Mouse (Mus musculus): ENCODE data around the gene Erc1. TPM values are rescaled to one million over a fixed set of nuclear protein-coding genes. Genes with fewer than 3 reads are reported as not detected.
A peak's percentile ranks its signal among the peaks of the same experiment; 100 is the strongest.

Erc1 gene
- total RNA-seq, 2 experiments from 2014 or later: 114 to 124 TPM

GRCm38 (mm10) chr6:119808726-119809505 lies 39.1 kb downstream of the Erc1 start:
- DNase-seq (ENCODE audit: low spot score in 2 of 2): no peak

GRCm38 (mm10) chr6:119803239-119803638 lies 44.7 kb downstream of the Erc1 start:
- DNase-seq (ENCODE audit: low spot score in 2 of 2): no peak

- peak; percentile 8 to 19 for DNase-seq (ENCODE audit: low spot score in 2 of 2)
Measured at GRCm38 (mm10) chr6:119796911-119797486, 51.0 kb downstream of the Erc1 start.

- no peak for DNase-seq (ENCODE audit: low spot score in 2 of 2)
Measured at GRCm38 (mm10) chr6:119796291-119796690, 51.7 kb downstream of the Erc1 start.

GRCm38 (mm10) chr6:119792562-119792961 lies 55.4 kb downstream of the Erc1 start:
- peak; percentile 68 to 69 for DNase-seq (ENCODE audit: low spot score in 2 of 2)

- DNase-seq (ENCODE audit: low spot score in 2 of 2): no peak
Measured at GRCm38 (mm10) chr6:119782416-119782815, 65.6 kb downstream of the Erc1 start.

- no peak for DNase-seq (ENCODE audit: low spot score in 2 of 2)
Measured at GRCm38 (mm10) chr6:119781109-119781508, 66.9 kb downstream of the Erc1 start.

- DNase-seq (ENCODE audit: low spot score in 2 of 2): no peak
Measured at GRCm38 (mm10) chr6:119768778-119769177, 79.2 kb downstream of the Erc1 start.

- no peak for DNase-seq (ENCODE audit: low spot score in 2 of 2)
Measured at GRCm38 (mm10) chr6:119764355-119764754, 83.6 kb downstream of the Erc1 start.

GRCm38 (mm10) chr6:119759866-119760265 lies 88.1 kb downstream of the Erc1 start:
- DNase-seq (ENCODE audit: low spot score in 2 of 2): no peak

GRCm38 (mm10) chr6:119758490-119758889 lies 89.5 kb downstream of the Erc1 start:
- DNase-seq (ENCODE audit: low spot score in 2 of 2): no peak

- no peak for DNase-seq (ENCODE audit: low spot score in 2 of 2)
Measured at GRCm38 (mm10) chr6:119757796-119758195, 90.2 kb downstream of the Erc1 start.

GRCm38 (mm10) chr6:119755866-119756265 lies 92.1 kb downstream of the Erc1 start:
- no peak for DNase-seq (ENCODE audit: low spot score in 2 of 2)

- no peak for DNase-seq (ENCODE audit: low spot score in 2 of 2)
Measured at GRCm38 (mm10) chr6:119749093-119749635, 98.8 kb downstream of the Erc1 start.

GRCm38 (mm10) chr6:119741861-119742260 lies 106.1 kb downstream of the Erc1 start:
- DNase-seq (ENCODE audit: low spot score in 2 of 2): no peak

- DNase-seq (ENCODE audit: low spot score in 2 of 2): no peak
Measured at GRCm38 (mm10) chr6:119740541-119740940, 107.4 kb downstream of the Erc1 start.

GRCm38 (mm10) chr6:119738638-119739375 lies 109.2 kb downstream of the Erc1 start:
- DNase-seq (ENCODE audit: low spot score in 2 of 2): no peak

- no peak for DNase-seq (ENCODE audit: low spot score in 2 of 2)
Measured at GRCm38 (mm10) chr6:119737716-119738115, 110.3 kb downstream of the Erc1 start.

GRCm38 (mm10) chr6:119735937-119736336 lies 112.0 kb downstream of the Erc1 start:
- no peak for DNase-seq (ENCODE audit: low spot score in 2 of 2)

GRCm38 (mm10) chr6:119731155-119731554 lies 116.8 kb downstream of the Erc1 start:
- DNase-seq (ENCODE audit: low spot score in 2 of 2): no peak

- DNase-seq (ENCODE audit: low spot score in 2 of 2): no peak
Measured at GRCm38 (mm10) chr6:119715234-119715633, 132.7 kb downstream of the Erc1 start.

GRCm38 (mm10) chr6:119713961-119714360 lies 134.0 kb downstream of the Erc1 start:
- DNase-seq (ENCODE audit: low spot score in 2 of 2): no peak
